Mouse (Mus musculus) embryo, embryonic 11 days (tissue): ENCODE results near the gene Eef1akmt2.

Source experiments
- DNase-seq: peaks from one replicate; pipeline ENCODE4 v3.0.0-alpha.2; 2015

The Eef1akmt2 gene

DNA sequence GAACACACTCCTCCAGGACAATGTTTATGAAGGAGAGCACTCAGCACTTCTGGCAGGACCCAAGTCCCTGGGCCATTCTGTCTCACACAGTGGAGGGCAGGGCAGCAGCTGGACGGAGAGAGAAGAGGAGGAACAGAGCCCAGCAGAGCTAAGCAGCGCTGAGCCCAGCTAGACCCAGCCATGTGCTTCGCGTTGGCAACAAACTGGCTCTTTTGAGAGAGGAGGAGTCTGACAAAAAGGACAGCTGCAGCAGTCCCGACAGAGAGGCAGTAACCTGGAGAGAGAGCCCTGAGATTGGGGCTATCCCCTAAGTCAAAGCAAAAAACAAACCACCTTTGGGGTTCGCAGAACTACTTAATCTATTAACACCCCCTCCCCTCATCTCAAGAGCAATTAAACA lies 42.1 kb downstream of the Eef1akmt2 start:
- peak; percentile 54 for DNase-seq

DNA sequence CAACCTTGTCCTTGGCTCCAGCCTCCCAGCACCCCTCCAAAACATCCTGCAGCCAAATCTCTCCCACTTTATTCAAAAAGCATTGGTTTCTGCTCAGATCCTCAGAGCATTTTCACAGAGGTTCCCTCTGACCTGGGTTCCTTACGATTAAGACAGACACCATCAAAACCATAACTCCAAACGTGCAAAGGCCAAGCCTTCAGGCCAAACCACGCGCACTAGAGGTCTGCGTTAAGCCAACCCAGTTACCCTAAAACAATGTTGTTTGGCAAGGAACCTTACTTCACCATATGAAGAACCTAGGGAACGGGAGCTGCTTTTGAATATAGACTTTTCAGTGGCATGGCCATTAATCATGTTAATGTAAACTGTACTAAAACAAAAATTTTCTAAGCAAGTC lies 42.8 kb downstream of the Eef1akmt2 start:
- DNase-seq = no peak

DNA sequence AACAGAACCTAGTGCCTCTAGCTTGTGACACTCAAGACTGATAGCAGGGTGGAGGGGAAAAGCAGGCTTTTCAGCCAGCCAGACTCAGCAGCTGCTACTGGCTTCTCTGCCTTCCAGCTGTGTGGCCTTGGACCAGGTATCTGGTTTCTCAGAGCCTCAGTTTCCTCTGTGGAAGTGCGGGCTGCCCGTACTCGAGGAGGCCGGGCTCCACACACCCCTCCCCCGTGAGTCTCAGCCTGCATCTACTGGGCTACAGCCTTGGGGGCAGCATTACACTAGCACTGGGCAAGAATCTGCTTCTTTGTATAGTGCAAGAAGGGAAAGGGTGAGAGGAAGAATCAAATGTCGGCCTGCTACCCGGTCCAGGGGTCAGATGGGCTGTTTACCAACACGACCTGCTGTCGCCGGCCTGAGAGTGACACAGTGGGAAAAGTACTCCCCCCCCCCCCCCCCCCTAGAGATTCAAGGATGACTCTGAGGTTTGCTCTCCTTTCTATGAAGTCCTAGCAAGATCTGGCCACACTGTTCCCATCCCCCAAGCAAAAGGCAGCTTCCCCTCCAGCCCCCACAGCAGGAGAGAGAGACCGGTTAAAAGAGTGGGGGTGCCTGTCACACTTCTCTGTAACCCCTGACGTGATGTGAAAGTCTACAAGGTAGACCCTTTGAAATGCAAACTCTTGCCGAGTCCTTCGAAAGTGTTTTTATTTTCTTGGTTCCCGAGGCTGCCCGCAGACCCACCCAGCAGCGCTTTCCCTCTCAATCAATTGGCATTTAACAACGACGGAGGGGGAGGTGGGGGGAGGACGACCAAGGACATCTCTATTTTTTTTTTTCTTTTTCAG lies 43.4 kb downstream of the Eef1akmt2 start:
- DNase-seq = peak; percentile 78

DNA sequence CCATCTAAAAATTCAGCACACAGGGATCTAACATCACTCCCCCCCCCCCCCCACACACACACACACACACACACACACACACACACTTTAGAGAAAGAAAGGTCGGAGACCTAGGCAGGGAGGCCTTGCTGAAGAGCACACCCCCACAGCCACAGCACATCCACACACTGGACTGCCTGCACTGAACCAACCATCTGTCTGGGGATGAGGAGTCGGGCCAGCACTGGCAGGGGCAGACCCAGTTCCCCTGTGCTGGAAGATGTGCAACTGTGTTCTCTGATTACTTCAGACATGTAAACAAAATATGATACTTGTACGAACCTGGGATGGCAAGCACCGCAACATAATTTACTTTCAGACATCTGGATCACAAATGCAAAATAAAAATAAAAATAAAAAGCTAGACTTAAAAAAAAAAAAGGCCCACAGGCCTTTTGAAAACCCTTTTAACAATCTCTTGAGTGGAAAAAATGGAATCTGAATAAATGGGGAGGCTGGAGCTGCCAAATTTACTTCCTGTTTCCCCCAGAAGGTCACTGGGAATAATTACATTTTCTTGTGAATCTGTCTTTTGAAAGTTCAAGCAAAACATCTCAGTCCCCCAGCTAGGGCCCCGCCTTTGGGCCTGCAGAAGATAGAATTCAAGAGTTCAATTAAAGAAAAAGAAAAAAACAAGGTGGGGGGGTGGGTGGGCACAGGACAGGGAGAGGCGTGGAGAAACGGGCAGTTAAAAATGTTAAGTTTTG lies 44.2 kb downstream of the Eef1akmt2 start:
- DNase-seq = peak; percentile 42

DNA sequence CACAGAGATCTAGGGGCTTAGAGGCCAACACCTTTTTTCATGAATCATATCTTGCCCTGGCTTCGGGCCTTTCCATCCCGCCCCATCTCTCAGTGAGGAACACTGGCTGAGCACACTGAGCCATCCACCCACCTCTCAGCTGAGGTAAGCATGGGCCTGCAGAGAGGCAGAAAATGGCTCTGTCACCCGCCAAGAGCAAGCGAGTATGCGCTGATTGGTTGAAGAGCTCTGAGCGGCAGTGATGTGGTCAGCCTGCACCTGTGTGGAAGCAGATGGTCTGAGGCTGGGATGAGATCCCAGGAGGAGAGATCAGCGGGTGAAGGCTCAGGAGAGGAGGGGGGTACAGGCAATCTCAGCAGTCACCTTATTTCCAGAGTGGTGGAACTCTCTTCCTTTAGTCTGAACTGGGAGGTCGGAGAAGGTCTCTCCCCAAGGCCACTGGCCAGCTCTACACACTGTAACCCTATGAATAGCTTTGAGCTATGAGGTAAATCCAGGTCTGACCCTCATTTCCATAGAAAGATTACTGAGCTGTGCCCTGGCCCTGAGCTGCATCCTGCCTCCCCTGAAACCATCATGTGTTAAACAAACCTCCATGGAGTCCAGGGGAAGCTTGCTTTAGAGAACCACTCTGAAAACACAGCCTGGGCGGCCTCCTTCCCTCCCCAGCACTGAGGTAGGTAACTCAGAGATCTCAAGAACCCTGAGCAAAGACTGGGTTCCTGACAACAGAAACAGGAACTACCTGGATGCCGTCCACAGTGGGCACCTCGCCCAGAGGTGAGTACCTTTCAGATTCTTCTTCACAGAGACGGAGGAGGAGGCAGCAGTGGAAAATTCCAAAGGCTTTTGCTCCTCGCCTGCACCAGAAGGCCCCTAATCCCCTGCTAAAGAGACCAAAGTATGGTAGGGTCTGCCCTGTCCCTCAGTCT lies 45.3 kb downstream of the Eef1akmt2 start:
- DNase-seq = no peak

DNA sequence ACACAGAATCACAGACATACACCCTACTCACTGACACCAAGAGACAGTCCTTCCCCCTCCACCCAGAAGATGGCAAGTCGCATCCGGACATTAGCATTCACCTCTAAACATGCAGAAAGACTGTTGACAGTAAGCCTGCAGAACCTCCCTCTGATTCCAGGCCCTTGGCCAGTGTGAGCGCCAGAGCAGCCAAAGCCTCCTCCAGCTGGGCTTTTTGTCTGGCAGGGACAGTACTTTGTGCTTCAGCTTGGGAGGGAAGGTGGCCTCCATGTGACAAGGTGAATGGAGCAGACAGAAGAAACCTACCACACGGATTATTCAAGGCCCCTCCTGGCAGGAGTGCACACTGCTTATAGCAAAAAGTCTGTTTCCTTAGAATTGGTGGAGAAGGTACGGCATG lies 46.2 kb downstream of the Eef1akmt2 start:
- DNase-seq = no peak

DNA sequence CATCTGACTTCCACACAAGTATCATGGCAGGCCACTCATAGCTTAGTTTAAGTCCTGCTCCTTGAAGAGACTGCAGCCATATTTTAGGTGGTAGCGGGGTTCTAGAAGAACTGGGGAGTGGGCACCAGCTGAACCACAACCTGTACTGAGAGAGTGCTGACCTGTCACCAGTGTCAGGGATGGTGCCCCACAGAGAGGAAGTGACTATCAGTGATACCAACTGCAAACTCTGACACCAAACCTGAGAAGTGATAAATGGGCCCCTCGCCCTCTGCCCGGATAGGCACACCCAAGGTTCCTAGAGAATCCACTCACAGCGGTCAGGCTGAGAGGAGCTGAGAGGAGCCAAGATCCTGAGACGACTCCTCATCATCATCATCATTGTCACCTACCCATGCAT lies 47.5 kb downstream of the Eef1akmt2 start:
- DNase-seq = no peak

DNA sequence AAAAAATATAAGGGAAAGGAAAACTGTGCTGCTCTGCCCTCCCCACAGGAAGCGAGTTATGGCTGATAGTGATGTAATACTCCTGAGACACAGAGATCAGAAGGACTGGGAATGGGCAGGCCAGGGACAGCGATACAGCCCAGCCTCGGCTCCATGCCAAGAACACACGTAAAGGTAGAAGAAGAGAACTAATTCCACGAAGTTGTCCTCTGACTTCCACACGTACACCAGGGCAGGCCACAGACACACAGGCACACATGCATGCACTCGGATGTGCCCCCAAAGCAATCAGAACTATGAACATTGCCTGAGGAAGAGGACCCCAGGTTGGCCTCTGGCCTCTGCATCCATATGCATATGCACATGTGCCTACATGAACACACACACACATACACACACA lies 48.0 kb downstream of the Eef1akmt2 start:
- DNase-seq = no peak

DNA sequence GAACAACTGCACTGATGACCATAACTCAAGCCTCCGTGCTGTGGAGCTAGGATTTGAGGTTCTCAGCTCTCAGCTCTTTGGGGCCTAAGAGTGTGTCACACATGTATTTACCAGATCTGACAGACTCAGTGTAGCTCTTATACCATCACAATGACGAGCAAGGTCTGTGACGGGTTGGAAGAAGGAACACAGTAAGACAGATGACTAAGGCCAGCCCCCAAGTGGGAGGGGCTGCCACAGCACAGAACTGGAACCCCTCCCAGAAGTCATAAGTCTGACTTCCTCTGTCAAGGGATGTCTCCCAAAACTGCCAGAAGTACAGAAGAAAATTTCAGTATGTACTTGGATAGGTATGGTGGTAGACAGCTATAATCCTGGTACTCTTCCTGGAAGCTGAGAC lies 48.5 kb downstream of the Eef1akmt2 start:
- DNase-seq = no peak

DNA sequence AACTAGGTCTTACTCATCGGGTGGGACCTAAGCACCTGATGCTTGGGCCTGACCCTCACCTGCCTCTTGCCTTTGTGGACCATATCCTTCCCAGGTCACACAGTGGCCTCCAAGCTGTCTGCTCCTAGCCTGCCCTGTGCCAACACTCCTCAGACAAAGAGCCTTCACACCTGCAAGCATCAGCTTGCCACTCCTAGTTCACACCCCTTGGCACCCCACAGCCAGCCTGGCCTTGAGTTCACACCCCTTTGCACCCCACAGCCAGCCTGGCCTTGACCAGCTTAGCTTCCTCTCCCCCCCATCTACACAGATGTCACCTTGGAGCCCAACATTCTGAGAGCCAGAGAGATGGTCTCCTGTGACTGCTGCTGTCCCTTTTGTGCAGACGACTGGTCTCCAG lies 49.1 kb downstream of the Eef1akmt2 start:
- DNase-seq = no peak

DNA sequence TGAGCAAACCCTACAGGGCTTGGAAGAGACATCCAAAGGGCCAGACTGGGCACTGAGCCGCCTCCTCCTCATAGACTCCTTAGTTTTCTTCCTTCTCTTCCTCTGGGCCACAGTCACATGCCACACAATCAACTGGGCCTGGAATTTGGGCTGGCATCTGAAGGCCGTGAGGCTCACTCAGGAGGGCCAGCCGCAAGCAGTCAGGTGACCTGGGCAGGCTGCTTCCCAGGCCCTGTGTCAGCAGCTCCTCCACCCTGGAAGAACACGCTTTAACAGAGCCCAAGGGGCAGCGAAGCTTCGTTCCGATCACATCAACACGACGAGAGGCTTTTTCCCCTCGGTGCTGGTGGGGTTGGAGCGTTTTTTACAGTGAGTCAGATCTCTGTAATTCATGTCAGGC lies 49.8 kb downstream of the Eef1akmt2 start:
- no peak for DNase-seq

DNA sequence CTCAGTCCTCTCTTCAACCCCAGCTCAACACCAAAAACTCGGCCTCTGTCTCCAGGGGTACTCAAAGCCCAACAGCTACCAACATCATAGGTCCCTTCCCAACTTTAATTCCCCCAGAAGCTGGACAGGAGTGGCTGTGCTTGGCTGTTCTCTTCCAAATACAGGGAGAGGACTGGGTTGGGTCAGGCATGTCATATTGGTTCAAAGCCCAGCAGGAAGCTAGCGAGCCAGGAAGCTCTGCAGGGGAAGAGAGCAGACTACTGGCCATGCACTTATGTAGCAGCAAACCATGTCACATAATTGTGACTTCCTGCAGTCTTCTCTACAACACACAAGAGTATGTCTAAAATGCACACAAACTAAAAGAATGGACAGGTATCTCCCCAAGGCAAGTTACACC lies 50.4 kb downstream of the Eef1akmt2 start:
- no peak for DNase-seq

DNA sequence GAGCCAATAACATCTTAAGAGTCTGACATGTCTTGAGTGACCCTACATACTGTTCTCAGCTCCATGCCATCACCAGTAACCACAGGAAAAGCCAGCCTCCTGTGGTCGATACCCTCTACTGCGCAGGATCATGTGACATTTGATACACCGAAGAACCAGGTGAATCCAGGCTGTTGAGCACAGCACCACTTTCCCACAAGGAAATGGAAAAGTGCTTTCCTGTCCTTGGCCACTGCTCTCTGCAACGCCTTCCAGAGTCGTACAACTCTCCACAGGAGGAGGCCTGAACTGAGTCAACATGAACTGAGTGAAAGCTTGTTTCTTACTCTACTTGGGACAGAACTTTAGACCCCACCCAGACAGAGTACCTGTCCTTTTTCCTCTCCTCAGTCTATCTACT lies 51.0 kb downstream of the Eef1akmt2 start:
- DNase-seq = no peak

DNA sequence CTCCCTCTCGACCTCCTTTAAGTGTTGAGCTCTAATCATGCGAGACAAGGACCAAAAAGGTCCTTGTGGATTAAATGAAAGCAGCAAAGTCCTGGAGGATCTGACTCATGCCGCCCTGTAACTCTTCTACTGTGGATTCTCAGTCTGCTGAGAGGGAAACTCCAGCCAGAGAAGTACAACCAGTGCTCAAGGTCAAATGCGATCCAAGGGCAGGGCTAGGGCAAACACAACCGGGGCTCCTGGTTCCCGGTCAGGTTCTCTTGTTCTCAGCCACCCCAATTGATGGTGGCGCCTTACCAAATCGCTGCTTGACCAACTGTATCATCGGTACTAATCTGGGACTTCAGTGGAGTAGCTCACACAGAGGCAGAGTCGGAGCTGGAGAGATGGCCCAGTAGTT lies 51.6 kb downstream of the Eef1akmt2 start:
- no peak for DNase-seq

DNA sequence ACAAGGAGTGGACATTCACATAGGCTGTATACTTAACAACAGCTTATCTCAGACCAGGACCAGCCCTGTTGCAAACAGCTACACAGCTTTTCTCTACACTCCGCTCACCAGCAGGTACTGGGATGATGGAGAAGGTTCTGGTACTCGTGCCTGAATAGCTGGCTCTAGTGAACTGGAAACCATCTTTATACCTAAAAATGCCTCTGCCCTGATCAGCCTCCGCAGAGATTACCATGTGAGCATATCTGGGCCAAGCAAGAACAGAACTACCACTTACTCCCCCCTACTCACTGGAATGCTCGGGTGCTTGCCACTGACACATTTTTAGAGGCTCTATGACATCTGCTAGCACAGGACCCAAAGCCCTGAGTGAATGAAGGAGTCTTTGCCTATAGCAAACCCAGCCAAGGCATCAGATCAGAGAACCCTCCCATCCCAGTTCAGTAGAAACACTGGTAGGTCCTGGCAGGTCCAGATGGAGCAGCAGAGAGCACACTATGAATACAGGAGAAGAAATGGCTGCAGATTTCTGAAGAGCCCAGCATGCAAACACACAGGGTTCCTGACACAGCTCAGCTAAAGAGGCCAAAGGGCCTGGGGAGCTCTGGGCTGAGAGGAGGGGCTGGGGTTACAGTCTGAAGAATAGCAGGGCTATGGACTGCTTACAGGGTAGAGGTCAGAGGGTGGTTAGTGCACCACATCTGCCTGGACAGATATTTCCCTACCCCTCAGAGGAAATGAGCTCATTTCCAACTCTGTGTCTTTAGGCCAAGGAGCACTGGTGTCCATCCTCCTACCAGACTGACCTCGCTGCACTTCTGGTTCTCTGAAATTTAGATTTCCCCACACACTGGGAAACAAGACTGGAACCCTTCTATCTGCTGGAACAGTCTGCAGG lies 53.1 kb downstream of the Eef1akmt2 start:
- no peak for DNase-seq

DNA sequence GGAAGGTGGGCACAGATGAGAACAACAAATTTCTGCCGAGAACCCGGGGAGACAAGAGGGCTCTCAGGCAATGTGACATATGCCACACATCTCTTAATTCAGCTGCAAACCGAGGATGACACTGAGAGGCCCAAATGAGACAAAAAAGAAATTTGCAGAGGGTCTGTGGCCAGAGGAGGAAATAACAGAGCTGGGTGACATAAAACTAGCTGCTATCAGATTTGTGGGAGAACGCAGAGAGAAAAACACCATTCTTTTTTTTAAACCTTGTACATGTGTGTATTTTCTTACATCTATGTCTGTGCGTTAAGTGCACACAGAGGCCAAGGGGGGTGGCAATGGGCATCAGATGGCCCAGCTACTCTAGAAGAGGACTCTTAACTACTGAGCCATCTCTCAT lies 57.3 kb downstream of the Eef1akmt2 start:
- DNase-seq = no peak

DNA sequence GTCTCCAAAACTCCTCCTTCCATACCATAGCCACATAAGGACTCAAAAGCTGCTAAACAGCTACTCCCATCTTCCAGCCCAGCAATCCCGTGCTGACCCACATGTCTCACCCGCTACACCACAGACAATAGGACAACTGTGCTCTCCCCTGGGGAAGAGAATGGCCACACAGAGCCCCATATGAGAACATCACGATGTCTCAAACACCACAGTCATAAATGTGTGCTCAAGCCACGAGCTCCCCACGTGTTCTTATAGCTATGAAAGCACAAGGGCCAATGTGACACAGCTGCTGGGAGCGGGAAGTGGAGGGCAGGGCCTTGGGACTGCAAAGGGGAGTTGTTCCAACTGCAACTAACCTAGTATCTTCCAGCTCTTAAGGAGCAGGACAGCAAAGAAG lies 59.0 kb downstream of the Eef1akmt2 start:
- DNase-seq = no peak

DNA sequence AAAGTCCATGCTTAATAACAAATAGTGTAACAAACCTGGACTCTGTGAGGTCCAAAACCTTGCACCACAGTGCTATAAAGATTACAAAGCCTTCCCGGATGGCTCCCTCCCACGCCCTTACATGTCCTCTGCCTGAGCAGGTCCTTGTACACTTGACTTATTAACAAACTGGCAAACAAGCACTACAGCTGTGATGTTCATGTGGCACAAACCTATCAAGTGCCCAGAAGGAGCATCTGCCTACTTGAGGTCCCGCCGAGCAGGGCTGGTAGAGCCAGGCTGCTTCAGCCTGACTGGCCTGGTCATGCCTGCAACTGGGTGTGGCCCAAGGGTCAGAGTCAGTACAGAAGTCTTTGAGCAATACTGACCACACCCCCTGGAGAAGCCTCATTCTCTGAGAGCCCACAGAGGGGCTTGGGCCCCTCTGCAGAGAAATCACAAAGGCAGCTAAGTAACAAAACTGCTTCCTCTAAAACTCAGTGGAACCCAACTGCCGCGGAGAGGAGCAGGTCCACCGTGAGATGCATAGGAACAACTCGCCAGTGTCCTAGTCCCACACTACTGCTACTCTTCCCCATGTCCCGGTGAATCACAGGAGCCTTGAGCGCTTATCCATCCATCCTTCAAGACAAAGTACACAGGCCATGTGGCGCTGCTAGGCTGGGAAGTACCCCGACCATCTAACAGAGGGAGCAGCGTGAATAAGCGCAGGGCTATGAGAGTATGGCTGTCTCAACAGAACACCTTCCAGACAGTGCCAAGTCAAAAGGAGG lies 61.8 kb downstream of the Eef1akmt2 start:
- DNase-seq = no peak

DNA sequence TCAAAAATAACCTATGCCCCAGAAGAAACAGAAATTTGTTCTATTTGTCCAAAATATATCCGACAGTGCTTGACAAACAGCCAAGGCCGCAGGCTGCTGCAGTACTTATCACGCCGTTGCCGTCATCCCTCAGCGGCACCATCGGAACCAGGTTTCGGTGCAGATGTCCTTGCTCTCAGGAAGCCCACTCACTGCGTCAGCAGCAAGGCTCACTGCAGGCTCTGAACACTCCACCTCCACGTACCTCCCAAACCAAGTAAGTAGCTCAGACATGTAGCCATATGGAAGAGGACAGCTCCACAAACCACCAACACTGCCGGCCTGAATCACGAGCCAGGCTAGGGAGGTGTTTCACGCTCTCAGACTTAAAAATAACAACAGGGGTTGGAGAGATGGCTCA lies 63.6 kb downstream of the Eef1akmt2 start:
- no peak for DNase-seq

DNA sequence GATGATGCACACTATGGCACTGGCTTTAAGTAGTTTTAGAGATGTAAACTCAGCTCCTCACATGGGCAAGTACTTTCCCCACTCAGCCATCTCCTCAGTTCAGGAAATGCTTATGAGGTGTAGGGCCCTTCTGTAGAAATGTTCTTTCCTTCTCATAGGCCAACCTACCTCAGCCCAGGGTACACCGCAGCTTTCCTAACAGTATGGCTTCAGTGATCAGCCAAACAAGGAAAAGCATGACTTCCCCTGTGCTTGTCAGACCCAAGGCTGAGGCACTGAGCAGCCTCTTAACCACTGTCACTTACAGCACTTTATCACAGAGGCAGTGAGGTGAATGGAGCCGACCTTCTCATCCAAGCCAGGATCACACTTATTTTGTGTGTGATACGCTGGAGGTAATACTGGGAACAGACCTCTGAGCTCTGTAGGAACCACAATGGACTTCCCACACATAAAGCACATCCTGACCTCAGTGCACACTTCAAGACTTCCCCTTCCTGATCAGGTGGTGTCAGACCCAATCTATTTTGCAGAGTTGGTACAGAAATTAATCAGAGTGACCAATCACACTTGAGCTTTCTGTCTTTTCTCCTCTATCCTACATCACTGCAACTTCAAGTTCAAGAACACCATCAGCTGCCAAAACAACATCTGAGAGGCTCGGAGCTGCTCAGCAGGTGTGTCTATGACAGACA lies 64.8 kb downstream of the Eef1akmt2 start:
- no peak for DNase-seq

DNA sequence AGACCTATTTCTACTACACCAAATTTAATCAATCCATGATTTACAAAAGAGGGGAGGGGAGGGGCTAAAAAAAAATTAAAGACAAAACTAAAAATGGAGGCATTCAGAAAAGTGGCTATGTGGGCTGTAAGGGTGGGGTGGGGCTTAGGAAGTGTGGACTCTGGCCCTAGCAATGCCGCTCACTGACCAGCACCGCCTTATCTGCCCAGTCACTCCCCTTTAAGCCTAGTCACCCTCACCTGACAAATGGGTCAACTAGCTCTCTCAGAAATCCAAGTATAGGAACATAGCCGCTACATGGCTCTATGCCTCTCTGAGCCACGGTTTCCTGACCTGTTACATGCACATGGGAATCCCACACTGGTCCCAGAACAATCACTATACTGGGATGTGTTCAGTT lies 65.5 kb downstream of the Eef1akmt2 start:
- no peak for DNase-seq
